Mouse (Mus musculus) forebrain, embryonic 11.5 days (tissue): ENCODE results near the gene Pfn1. TPM values are rescaled to one million over a fixed set of nuclear protein-coding genes. Genes with fewer than 3 reads are reported as not detected.

ENCODE experiments used
- ATAC-seq: fragments of 200-750 bp; cut with Nextera tagmentation; replicated peaks from 2 replicates; pipeline ENCODE4 v1.8.0; 2017; ENCODE audit warnings: moderate TSS enrichment; ENCODE audit not compliant: low FRiP score
- DNase-seq: peaks from one replicate; pipeline ENCODE4 v3.0.0-alpha.2; 2017; ENCODE audit warnings: low spot score
- H3K27ac ChIP-seq: fragments of 300-500 bp; sonication (generic); 2 replicates; pipeline ENCODE4 v1.5.1; 2014; ENCODE audit warnings: low read depth, low read length
- H3K27me3 ChIP-seq: fragments of 300-500 bp; sonication (generic); 2 replicates; pipeline ENCODE4 v1.6.1; 2014; ENCODE audit warnings: mild to moderate bottlenecking, low read length, mixed read lengths; ENCODE audit not compliant: control insufficient read depth, insufficient read depth
- H3K36me3 ChIP-seq: fragments of 300-500 bp; sonication (generic); 2 replicates; pipeline ENCODE4 v1.6.1; 2014; ENCODE audit warnings: mild to moderate bottlenecking, low read length, moderate library complexity, mixed read lengths; ENCODE audit not compliant: control insufficient read depth, insufficient read depth
- H3K4me1 ChIP-seq: fragments of 300-500 bp; sonication (generic); replicated peaks from 2 replicates; pipeline ENCODE4 v1.6.1; 2014; ENCODE audit warnings: low read length, mixed read lengths; ENCODE audit not compliant: control insufficient read depth, insufficient read depth
- H3K4me2 ChIP-seq: fragments of 300-500 bp; sonication (generic); 2 replicates; pipeline ENCODE4 v1.6.1; 2014; ENCODE audit warnings: low read depth, mild to moderate bottlenecking, low read length, moderate library complexity, mixed read lengths; ENCODE audit not compliant: severe bottlenecking
- H3K4me3 ChIP-seq: fragments of 300-500 bp; sonication (generic); 2 replicates; pipeline ENCODE4 v1.5.1; 2014; ENCODE audit warnings: low read depth, low read length
- H3K9ac ChIP-seq: fragments of 300-500 bp; sonication (generic); 2 replicates; pipeline ENCODE4 v1.6.1; 2014; ENCODE audit warnings: low read length
- H3K9me3 ChIP-seq: fragments of 300-500 bp; sonication (generic); 2 replicates; pipeline ENCODE4 v1.6.1; 2016; ENCODE audit warnings: low read length, mixed read lengths; ENCODE audit not compliant: control insufficient read depth
- WGBS: fragments of 180-500 bp; shearing (Covaris S2); extraction: QIAGEN DNeasy Blood & Tissue Kit; methylation state at CpG from one replicate; pipeline ENCODE4 v1.1.7; 2014; 5-methylcytosine and 5-hydroxymethylcytosine counted together
- polyA plus RNA-seq: library from polyadenylated mRNA; unstranded; fragments of >200 nt; fragmentation: Nextera tagmentation; extraction: Ambion mirVana; gene quantifications from 2 replicates; pipeline ENCODE4 v1.2.1, GENCODE M21; 2014

Gene Pfn1
- polyA plus RNA-seq, 1 experiment from 2014 or later = 1,387 TPM

DNA sequence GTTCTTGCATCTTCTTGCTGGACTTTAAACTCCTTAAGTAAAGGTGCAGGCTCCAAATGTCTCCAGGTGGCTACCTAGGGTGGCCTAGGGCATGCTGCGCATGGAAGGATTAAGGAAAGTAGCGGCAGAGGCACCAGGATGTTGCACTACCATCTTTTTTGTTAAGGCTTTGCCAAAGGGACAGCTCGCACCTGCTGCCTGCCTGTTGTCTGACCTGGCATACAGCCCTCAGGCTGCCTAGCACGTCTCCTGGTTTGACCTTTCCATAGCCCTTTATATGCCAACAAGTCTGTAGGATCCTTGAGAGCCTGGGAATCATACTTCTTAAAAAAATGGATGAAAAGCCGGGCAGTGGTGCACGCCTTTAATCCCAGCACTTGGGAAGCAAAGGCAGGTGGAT, 11.4 kb downstream of the Pfn1 start:
- peaks cover 11% of the 10 kb centered on the region; the same call in 1 of the 2 replicates for H3K4me1 ChIP-seq
- ATAC-seq = no peak
- no peak overlapping the region for H3K4me3 ChIP-seq

DNA sequence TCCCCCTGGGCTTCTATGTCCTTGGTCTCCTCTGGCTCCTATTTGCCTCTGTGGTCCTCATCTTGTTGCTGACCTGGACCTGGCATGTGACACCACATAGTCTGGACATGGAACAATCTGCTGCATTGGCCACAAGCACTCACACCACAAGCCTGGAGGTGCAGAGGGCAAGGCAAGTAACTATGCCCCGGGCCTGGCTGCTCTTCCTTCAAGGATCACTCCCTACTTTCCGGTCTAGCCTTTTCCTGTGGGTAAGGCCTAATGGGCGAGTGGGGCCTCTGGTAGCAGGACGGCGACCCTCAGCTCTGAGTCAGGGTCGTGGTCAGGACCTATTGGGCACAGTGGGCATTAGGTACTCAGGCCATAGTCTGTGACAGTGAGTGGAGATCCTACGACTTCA, 13.2 kb downstream of the Pfn1 start:
- no peak for DNase-seq
- Histone ChIP-seq H3K36me3 (peaks cover 3% of the 10 kb centered on the region; the same call in 1 of the 2 replicates), H3K9ac (no peak overlapping the region), H3K27me3 (no peaks in the 10 kb centered on the region), H3K4me3 (no peak overlapping the region), H3K9me3 (no peaks in the 10 kb centered on the region), H3K27ac (no peak overlapping the region), H3K4me2 (no peak overlapping the region), H3K4me1 (peaks cover 6% of the 10 kb centered on the region; the same call in 1 of the 2 replicates)
- WGBS = 88% methylated on average over 7 of the region's 7 CpGs
- no peak for ATAC-seq

More for the DNA sequence above, 11.4 kb downstream of the Pfn1 start:
- no peak overlapping the region for H3K4me2 ChIP-seq
- H3K9me3 ChIP-seq = no peaks in the 10 kb centered on the region
- 91% methylated on average over 6 of the region's 6 CpGs for WGBS
- H3K36me3 ChIP-seq = peaks cover 3% of the 10 kb centered on the region; the same call in 1 of the 2 replicates
- H3K27ac ChIP-seq = no peak overlapping the region
- no peak for DNase-seq
- H3K27me3 ChIP-seq = no peaks in the 10 kb centered on the region
- H3K9ac ChIP-seq = no peak overlapping the region

DNA sequence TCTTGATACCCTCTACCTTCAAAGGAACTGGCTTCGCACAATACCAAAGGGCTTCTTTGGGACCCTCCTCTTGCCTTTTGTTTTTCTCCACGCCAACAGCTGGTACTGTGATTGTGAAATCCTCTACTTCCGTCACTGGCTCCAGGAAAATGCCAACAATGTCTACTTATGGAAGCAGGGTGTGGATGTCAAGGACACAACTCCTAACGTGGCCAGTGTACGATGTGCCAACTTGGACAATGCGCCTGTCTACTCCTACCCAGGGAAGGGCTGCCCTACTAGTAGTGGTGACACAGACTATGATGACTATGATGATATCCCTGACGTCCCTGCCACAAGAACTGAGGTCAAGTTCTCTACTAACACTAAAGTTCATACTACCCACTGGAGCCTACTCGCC, 14.5 kb downstream of the Pfn1 start:
- no peak overlapping the region for H3K27ac ChIP-seq
- H3K9ac ChIP-seq = no peak overlapping the region
- no peak overlapping the region for H3K4me2 ChIP-seq
- no peak for DNase-seq
- no peaks in the 10 kb centered on the region for H3K27me3 ChIP-seq
- no peak overlapping the region for H3K4me3 ChIP-seq
- peaks cover 3% of the 10 kb centered on the region; the same call in 1 of the 2 replicates for H3K36me3 ChIP-seq
- no peak for ATAC-seq
- H3K9me3 ChIP-seq = no peaks in the 10 kb centered on the region
- WGBS = 85% methylated on average over 8 of the region's 8 CpGs
- H3K4me1 ChIP-seq = no peaks in the 10 kb centered on the region

DNA sequence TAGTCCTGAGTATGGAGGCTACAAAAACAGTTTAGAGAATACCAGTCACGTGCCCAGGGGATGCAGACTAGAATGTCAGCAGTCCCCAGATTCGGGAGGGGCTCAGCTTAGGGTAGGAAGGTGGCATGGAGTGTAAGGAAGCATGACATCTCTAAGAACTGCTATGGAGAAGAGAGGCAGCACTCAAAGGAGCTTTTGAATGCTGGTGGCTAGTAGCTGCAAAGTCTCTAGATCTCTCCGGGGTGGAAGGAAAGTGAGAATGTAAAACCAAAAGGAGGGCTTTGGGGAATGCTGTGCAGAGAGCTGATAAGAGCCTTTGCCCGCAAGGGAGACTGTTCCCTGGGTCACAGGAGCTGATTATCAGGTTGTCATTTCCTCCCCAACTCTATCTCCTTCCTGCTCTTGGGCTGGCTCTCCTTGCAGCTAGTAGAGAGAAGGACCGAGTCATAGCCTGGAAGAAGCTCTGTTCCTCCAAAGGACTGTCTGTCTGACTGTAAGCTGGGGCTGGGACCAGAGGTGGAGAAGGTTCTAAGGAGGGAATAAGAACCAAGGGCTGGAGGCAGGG, 15.6 kb downstream of the Pfn1 start, which contains the start of gene Gp1ba:
Gene Gp1ba (plus strand): TSS at position 409 of the 565 bp plus-strand sequence.
- 58% methylated on average over 5 of the region's 5 CpGs for WGBS
- Histone ChIP-seq H3K4me1 (no peaks in the 10 kb centered on the region), H3K9ac (no peak within 1 kb of the TSS), H3K27me3 (no peaks in the 10 kb centered on the region), H3K36me3 (no peaks in the 10 kb centered on the region), H3K4me2 (no peak within 1 kb of the TSS), H3K9me3 (no peaks in the 10 kb centered on the region), H3K4me3 (no peak within 1 kb of the TSS), H3K27ac (no peak within 1 kb of the TSS)
- DNase-seq = no peak
- ATAC-seq = no peak

- ATAC-seq = no peak
- H3K9me3 ChIP-seq = no peaks in the 10 kb centered on the region
- H3K27ac ChIP-seq = no peak overlapping the region
- H3K27me3 ChIP-seq = no peaks in the 10 kb centered on the region
- H3K36me3 ChIP-seq = no peaks in the 10 kb centered on the region
- no peak overlapping the region for H3K4me2 ChIP-seq
- no peak for DNase-seq
- 82% methylated on average over 1 of the region's 1 CpGs for WGBS
- no peaks in the 10 kb centered on the region for H3K4me1 ChIP-seq
- H3K9ac ChIP-seq = no peak overlapping the region
- no peak overlapping the region for H3K4me3 ChIP-seq
These were observed 16.2 kb downstream of the Pfn1 start for GRCm38 (mm10) chr11:70638293-70638692.

DNA sequence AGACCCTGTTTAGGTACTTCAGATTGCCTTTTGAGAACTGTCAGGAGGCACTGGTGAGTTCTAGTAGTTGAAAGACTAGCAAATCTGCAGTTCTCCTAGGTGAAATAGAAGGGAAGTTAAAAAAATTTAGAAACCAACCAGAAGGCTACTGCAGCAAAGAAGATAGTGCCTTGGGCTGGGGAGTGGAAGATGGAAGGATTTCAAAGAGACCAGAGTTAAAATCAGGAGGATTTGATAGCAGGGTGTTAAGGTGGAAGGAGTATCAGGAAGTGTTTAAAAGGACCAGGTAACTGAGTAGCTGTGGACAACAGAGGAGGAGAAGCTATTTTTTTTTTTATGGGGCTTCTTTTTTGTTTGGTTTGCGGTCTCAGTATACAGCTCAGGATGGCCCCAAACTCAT, 16.7 kb downstream of the Pfn1 start:
- no peak for ATAC-seq

GRCm38 (mm10) chr11:70635601-70636000, 18.8 kb downstream of the Pfn1 start:
- no peak overlapping the region for H3K4me3 ChIP-seq
- no peaks in the 10 kb centered on the region for H3K27me3 ChIP-seq
- DNase-seq (no peak), ATAC-seq (no peak)
- WGBS = 84% methylated on average over 4 of the region's 4 CpGs
- H3K9ac ChIP-seq = no peak overlapping the region
- H3K9me3 ChIP-seq = no peaks in the 10 kb centered on the region
- no peak overlapping the region for H3K27ac ChIP-seq
- no peaks in the 10 kb centered on the region for H3K36me3 ChIP-seq
- H3K4me1 ChIP-seq = no peaks in the 10 kb centered on the region
- H3K4me2 ChIP-seq = no peak overlapping the region

More for the DNA sequence above, 16.7 kb downstream of the Pfn1 start:
- H3K4me3 ChIP-seq = no peak overlapping the region
- H3K27me3 ChIP-seq = no peaks in the 10 kb centered on the region
- WGBS = 89% methylated on average over 1 of the region's 1 CpGs
- H3K4me1 ChIP-seq = no peaks in the 10 kb centered on the region
- H3K27ac ChIP-seq = no peak overlapping the region
- no peak overlapping the region for H3K9ac ChIP-seq
- H3K4me2 ChIP-seq = no peak overlapping the region
- no peaks in the 10 kb centered on the region for H3K36me3 ChIP-seq
- no peaks in the 10 kb centered on the region for H3K9me3 ChIP-seq
- no peak for DNase-seq

GRCm38 (mm10) chr11:70630129-70630528, 24.3 kb downstream of the Pfn1 start:
- Histone ChIP-seq H3K9ac (no peak overlapping the region), H3K27me3 (no peaks in the 10 kb centered on the region), H3K36me3 (no peaks in the 10 kb centered on the region), H3K9me3 (no peaks in the 10 kb centered on the region), H3K4me2 (no peak overlapping the region), H3K27ac (no peak overlapping the region), H3K4me3 (no peak overlapping the region), H3K4me1 (no peaks in the 10 kb centered on the region)
- 76% methylated on average over 7 of the region's 7 CpGs for whole genome bisulfite sequencing
- DNase-seq = no peak
- no peak for ATAC-seq

DNA sequence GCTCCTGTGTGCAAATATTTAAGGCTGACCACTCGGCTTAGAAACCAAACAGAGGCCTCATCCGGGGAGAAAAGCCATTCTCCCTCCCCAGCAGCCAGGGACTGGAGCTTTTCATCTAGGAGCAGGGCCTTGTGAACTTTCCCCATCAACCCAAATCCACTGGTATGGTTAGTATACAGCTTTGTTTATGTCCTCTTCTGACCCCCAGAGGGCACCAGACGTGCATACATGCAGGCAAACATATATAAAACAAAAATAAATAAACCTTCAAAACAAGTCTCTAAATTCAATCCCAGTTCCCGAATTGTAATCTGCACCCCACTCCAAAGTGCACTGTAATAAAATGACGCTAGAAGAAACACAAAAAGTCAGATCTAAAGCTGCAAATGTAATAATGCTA, 24.9 kb downstream of the Pfn1 start:
- Histone ChIP-seq H3K9ac (no peak overlapping the region), H3K4me1 (no peaks in the 10 kb centered on the region), H3K27me3 (no peaks in the 10 kb centered on the region), H3K9me3 (no peaks in the 10 kb centered on the region), H3K4me3 (no peak overlapping the region), H3K27ac (no peak overlapping the region), H3K4me2 (no peak overlapping the region), H3K36me3 (no peaks in the 10 kb centered on the region)
- no peak for ATAC-seq
- 50% methylated on average over 5 of the region's 5 CpGs for WGBS
- no peak for DNase-seq
